Mouse (Mus musculus) thymus, adult 2 months (tissue): ENCODE measurements around the gene Mospd1. TPM values are rescaled to one million over a fixed set of nuclear protein-coding genes. Genes with fewer than 3 reads are reported as not detected.

ENCODE experiments used
- DNase-seq: peaks from one replicate; pipeline ENCODE4 v3.0.0; 2021
- H3K27ac ChIP-seq: fragments of 200-500 bp; 2 replicates; pipeline ENCODE4 v1.5.1; 2012; ENCODE audit warnings: low read length, control low read depth; ENCODE audit not compliant: control insufficient read depth, insufficient read depth
- H3K27me3 ChIP-seq: fragments of 200-500 bp; 2 replicates; pipeline ENCODE4 v1.6.1; 2012; ENCODE audit warnings: mild to moderate bottlenecking, low read length, moderate library complexity, mixed read lengths; ENCODE audit not compliant: control insufficient read depth, insufficient read depth
- H3K36me3 ChIP-seq: fragments of 200-500 bp; 2 replicates; pipeline ENCODE4 v1.6.1; 2012; ENCODE audit warnings: mild to moderate bottlenecking, low read length, moderate library complexity; ENCODE audit not compliant: control insufficient read depth, insufficient read depth
- H3K4me1 ChIP-seq: fragments of 200-500 bp; replicated peaks from 2 replicates; pipeline ENCODE4 v1.6.1; 2012; ENCODE audit warnings: low read length; ENCODE audit not compliant: control insufficient read depth, insufficient read depth
- H3K4me3 ChIP-seq: fragments of 200-500 bp; 2 replicates; pipeline ENCODE4 v1.5.1; 2012; ENCODE audit warnings: mild to moderate bottlenecking, low read length, control low read depth, moderate library complexity; ENCODE audit not compliant: control insufficient read depth, insufficient read depth
- CTCF ChIP-seq: fragments of 200-500 bp; IDR thresholded peaks from 2 replicates; pipeline ENCODE4 v1.5.1; 2012; ENCODE audit warnings: mild to moderate bottlenecking, control low read depth, low read length, moderate library complexity, borderline replicate concordance; ENCODE audit not compliant: control insufficient read depth, poor library complexity, insufficient read depth; ENCODE audit errors: extremely low read depth
- POLR2A ChIP-seq: fragments of 200-500 bp; IDR thresholded peaks from 2 replicates; pipeline ENCODE4 v1.6.1; 2012; ENCODE audit warnings: mild to moderate bottlenecking, low read length, control low read depth, moderate library complexity; ENCODE audit not compliant: control insufficient read depth, poor library complexity, insufficient read depth; ENCODE audit errors: extremely low read depth
- WGBS: fragments of 180-500 bp; shearing (Covaris S2); methylation state at CpG from one replicate; pipeline ENCODE4 v1.1.7; 2018; 5-methylcytosine and 5-hydroxymethylcytosine counted together
- polyA plus RNA-seq: library from polyadenylated mRNA; depleted of rRNA; stranded (reverse); fragments of >200 nt; gene quantifications from 2 replicates; pipeline ENCODE4 v1.2.3, GENCODE M21; 2012; rRNA removed

Mospd1 gene
- polyA plus RNA-seq, result 2.3 and 3.0 TPM in 2 replicates

- TF ChIP-seq POLR2A (peak; percentile 91), CTCF (no peak)
- H3K4me3 ChIP-seq, result peak within 1 kb of the TSS; percentile 99
- H3K27me3 ChIP-seq, result no peaks in the 10 kb centered on the region
- 0% methylated on average over 13 of the region's 15 CpGs for WGBS
- DNase-seq, result peak; percentile 92
- no peaks in the 10 kb centered on the region for H3K36me3 ChIP-seq
- H3K27ac ChIP-seq, result peak within 1 kb of the TSS; percentile 80
- no peaks in the 10 kb centered on the region for H3K4me1 ChIP-seq
Measured at GRCm38 (mm10) chrX:53370366-53370740, at the start of gene Mospd1. Gene Mospd1, minus strand, starts transcription at chrX:53370502.

GRCm38 (mm10) chrX:53386362-53386761, 16.1 kb upstream of the Mospd1 start:
- 43% methylated on average over 3 of the region's 3 CpGs for WGBS
- Histone ChIP-seq H3K27ac (no peak overlapping the region), H3K36me3 (no peaks in the 10 kb centered on the region), H3K4me3 (no peak overlapping the region), H3K27me3 (no peaks in the 10 kb centered on the region), H3K4me1 (no peaks in the 10 kb centered on the region; the same call in 1 of the 2 replicates)
- TF ChIP-seq CTCF (no peak), POLR2A (no peak)
- DNase-seq, result no peak

GRCm38 (mm10) chrX:53383122-53383521, 12.8 kb upstream of the Mospd1 start:
- 61% methylated on average over 3 of the region's 3 CpGs for whole genome bisulfite sequencing
- Histone ChIP-seq H3K27ac (no peak overlapping the region), H3K4me1 (no peaks in the 10 kb centered on the region; the same call in 1 of the 2 replicates), H3K27me3 (no peaks in the 10 kb centered on the region), H3K36me3 (no peaks in the 10 kb centered on the region), H3K4me3 (no peak overlapping the region)
- no peak for TF ChIP-seq CTCF
- TF ChIP-seq POLR2A, result no peak
- no peak for DNase-seq

- H3K4me1 ChIP-seq, result no peaks in the 10 kb centered on the region
- no peaks in the 10 kb centered on the region for H3K36me3 ChIP-seq
- H3K27me3 ChIP-seq, result no peaks in the 10 kb centered on the region
- peak; percentile 40 for DNase-seq
- TF ChIP-seq POLR2A, result no peak
- peak overlapping the region; percentile 99 for H3K4me3 ChIP-seq
- WGBS, result under 1% methylated on average over 25 of the region's 25 CpGs
- peak overlapping the region; percentile 80 for H3K27ac ChIP-seq
Measured at GRCm38 (mm10) chrX:53369534-53370365, 552 bp downstream of the Mospd1 start.

GRCm38 (mm10) chrX:53364668-53365383, 5.5 kb downstream of the Mospd1 start:
- H3K4me1 ChIP-seq, result no peaks in the 10 kb centered on the region
- H3K27ac ChIP-seq, result no peak overlapping the region
- H3K36me3 ChIP-seq, result no peaks in the 10 kb centered on the region
- H3K27me3 ChIP-seq, result no peaks in the 10 kb centered on the region
- WGBS, result 95% methylated on average over 7 of the region's 7 CpGs
- no peak for DNase-seq
- no peak overlapping the region for H3K4me3 ChIP-seq
- TF ChIP-seq POLR2A, result no peak
- TF ChIP-seq CTCF, result no peak

GRCm38 (mm10) chrX:53348374-53348773, 21.9 kb downstream of the Mospd1 start:
- DNase-seq, result no peak
- H3K27ac ChIP-seq, result no peak overlapping the region
- H3K4me1 ChIP-seq, result no peaks in the 10 kb centered on the region
- TF ChIP-seq POLR2A, result no peak
- TF ChIP-seq CTCF, result no peak
- H3K36me3 ChIP-seq, result peaks cover 12% of the 10 kb centered on the region
- H3K4me3 ChIP-seq, result no peak overlapping the region
- no peaks in the 10 kb centered on the region for H3K27me3 ChIP-seq
- 75% methylated on average over 4 of the region's 4 CpGs for WGBS
